25 mouse cellular contexts compared by ENCODE assay signal in the genomic region with DNA sequence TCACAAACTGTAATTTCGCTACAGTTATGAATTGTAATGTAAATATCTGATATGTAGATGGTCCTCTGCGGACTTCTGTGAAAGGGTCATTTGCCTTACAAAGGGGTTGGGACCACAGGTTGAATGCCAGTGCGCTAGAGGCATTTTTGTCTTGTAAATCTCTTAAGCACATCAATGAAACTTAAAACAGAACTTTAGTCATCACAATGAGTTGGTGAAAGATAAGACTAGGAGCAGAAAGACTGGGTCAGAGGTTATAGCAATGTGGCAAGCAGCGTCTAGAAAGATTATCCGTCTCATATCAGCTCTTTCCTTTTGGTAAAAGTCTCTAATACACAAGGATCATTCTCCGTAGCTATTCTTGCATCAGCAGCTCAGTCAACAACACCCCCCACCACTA. TPM values are rescaled to one million over a fixed set of nuclear protein-coding genes. Genes with fewer than 3 reads are reported as not detected.
DNase-seq lines count a peak whose midpoint lies in the region; ATAC-seq and TF ChIP-seq lines count a peak whose summit lies in the region.
"Had no signal": no experiment of that assay in that cellular context is flagged by ENCODE, and none has a peak within 500 bp of the region (broad histone marks: within the 10 kb centered on the region; RNA-seq: fewer than 3 reads in every experiment).

No protein-coding gene starts in this region.

- intact Hi-C loops in gastrocnemius, adult 2 months (cut with DNase I) = no loop called here

- WGBS in liver, embryonic 13.5 days (ENCODE audit: insufficient replicate concordance) = 33% methylated on average over 6 of the region's 6 CpGs

- no peaks in the 10 kb centered on the region for H3K9me3 ChIP-seq in MEL (replicated peaks; ENCODE audit: insufficient read depth, low read length)
- no peaks in the 10 kb centered on the region for H3K9me3 ChIP-seq in liver, embryonic 13.5 days (replicated peaks)
- H3K9me3 ChIP-seq: embryonic facial prominence, embryonic 10.5 days; forebrain, embryonic 15.5 days; G1E; hindbrain, embryonic 12.5 days; limb, embryonic 12.5 days; stomach, embryonic 15.5 days had no signal

- DNase-seq in gastrocnemius, adult 2 months = no peak
- no peak for DNase-seq in gastrocnemius, adult 18-20 months (ENCODE audit: low spot score)
- DNase-seq in MEL (ENCODE audit: low read depth, low spot score) = peak; percentile 36
- DNase-seq in liver, embryonic 13.5 days = no peak
- no peak for DNase-seq in kidney, adult 9 months
- no peak for DNase-seq in kidney, postnatal 25 days
- DNase-seq: adrenal gland, postnatal 14 days; cerebellum, adult 11 months; cerebellum, adult 9-11 months; gastrocnemius, postnatal 25 days; heart, adult 18-20 months; kidney, adult 11 months; lung, embryonic 14.5 days; lung, postnatal 36 days; thymus, postnatal 36 days had no signal

- no peak overlapping the region for H3K4me3 ChIP-seq in gastrocnemius, adult 2 months
- no peak overlapping the region for H3K4me3 ChIP-seq in MEL (ENCODE audit: control insufficient read depth in 1 of 2, insufficient read depth in 1 of 2, low read depth in 2 of 2, low read length in 2 of 2)
- no peak overlapping the region for H3K4me3 ChIP-seq in liver, embryonic 13.5 days (replicated peaks)
- H3K4me3 ChIP-seq: embryonic facial prominence, embryonic 10.5 days; forebrain, embryonic 15.5 days; hindbrain, embryonic 12.5 days; layer of hippocampus, adult 2 months; limb, embryonic 12.5 days; stomach, embryonic 15.5 days had no signal

- no peaks in the 10 kb centered on the region for H3K79me2 ChIP-seq in MEL (ENCODE audit: control insufficient read depth, insufficient read depth, low read length, poor library complexity)

- H3K27ac ChIP-seq in gastrocnemius, adult 2 months = peak overlapping the region; percentile 86
- H3K27ac ChIP-seq in MEL (ENCODE audit: control insufficient read depth, low read depth, low read length) = no peak overlapping the region
- peak overlapping the region; percentile 37; the same call in 1 of the 2 replicates for H3K27ac ChIP-seq in liver, embryonic 13.5 days
- H3K27ac ChIP-seq: embryonic facial prominence, embryonic 10.5 days; forebrain, embryonic 15.5 days; hindbrain, embryonic 12.5 days; kidney, postnatal 0 days; limb, embryonic 12.5 days had no signal

- no peak overlapping the region for H3K4me2 ChIP-seq in liver, embryonic 13.5 days
- H3K4me2 ChIP-seq: forebrain, embryonic 15.5 days; hindbrain, embryonic 12.5 days; limb, embryonic 12.5 days; lung, embryonic 14.5 days; stomach, embryonic 15.5 days had no signal

- peaks cover 0 to 8% of the 10 kb centered on the region in 2 experiments; a peak in 2 of 4 replicates for H3K36me3 ChIP-seq in MEL (ENCODE audit: control insufficient read depth in 1 of 2, insufficient read depth in 2 of 2, low read length in 2 of 2)
- H3K36me3 ChIP-seq in liver, embryonic 13.5 days = no peaks in the 10 kb centered on the region
- H3K36me3 ChIP-seq: embryonic facial prominence, embryonic 10.5 days; forebrain, embryonic 15.5 days; G1E; hindbrain, embryonic 12.5 days; limb, embryonic 12.5 days; stomach, embryonic 15.5 days had no signal

- no peak overlapping the region for H3K9ac ChIP-seq in MEL (ENCODE audit: control insufficient read depth, low read depth, low read length, poor library complexity, severe bottlenecking)
- no peak overlapping the region for H3K9ac ChIP-seq in liver, embryonic 13.5 days
- H3K9ac ChIP-seq: forebrain, embryonic 15.5 days; hindbrain, embryonic 12.5 days; limb, embryonic 12.5 days; lung, embryonic 14.5 days; stomach, embryonic 15.5 days had no signal

- ATAC-seq in liver, embryonic 13.5 days (ENCODE audit: low read depth) = peak; percentile 59
- ATAC-seq in megakaryocyte-erythroid progenitor cell, adult 5-6 weeks (replicated peaks; ENCODE audit: low FRiP score, low TSS enrichment, poor library complexity, severe bottlenecking) = peak; percentile 90
- ATAC-seq: forebrain, embryonic 15.5 days; midbrain, embryonic 16.5 days had no signal

- peaks cover 3 to 15% of the 10 kb centered on the region in 2 experiments for H3K4me1 ChIP-seq in MEL (ENCODE audit: control insufficient read depth in 1 of 2, insufficient read depth in 2 of 2, low read length in 2 of 2)
- peaks cover 70% of the 10 kb centered on the region for H3K4me1 ChIP-seq in liver, embryonic 13.5 days (replicated peaks)

- no peak for TF ChIP-seq CTCF in gastrocnemius, adult 2 months (IDR thresholded peaks at IDR 0.05)
- no peak for TF ChIP-seq CTCF in MEL (IDR thresholded peaks at IDR 0.05 in 2 of 3, conservative IDR thresholded peaks at IDR 0.05 in 1 of 3; ENCODE audit: control insufficient read depth in 1 of 3, insufficient read depth in 1 of 3, low read depth in 2 of 3, low read length in 3 of 3, poor library complexity in 1 of 3, severe bottlenecking in 1 of 3)

- no peak; a peak in 1 of 4 replicates for TF ChIP-seq EP300 in MEL (IDR thresholded peaks at IDR 0.05; ENCODE audit: low read depth in 1 of 2, low read length in 2 of 2)

- H3K27me3 ChIP-seq in MEL (ENCODE audit: control insufficient read depth in 1 of 2, insufficient read depth in 2 of 2, low read length in 2 of 2) = no peaks in the 10 kb centered on the region
- H3K27me3 ChIP-seq in liver, embryonic 13.5 days = peaks cover 10% of the 10 kb centered on the region
- H3K27me3 ChIP-seq: forebrain, embryonic 15.5 days; hindbrain, embryonic 12.5 days; limb, embryonic 12.5 days; stomach, embryonic 15.5 days had no signal

- TF ChIP-seq POLR2A in MEL (IDR thresholded peaks at IDR 0.05; ENCODE audit: control insufficient read depth in 1 of 2, insufficient read depth in 1 of 2, low read depth in 1 of 2, low read length in 2 of 2, poor library complexity in 1 of 2) = no peak

- no peak for TF ChIP-seq RAD21 in MEL (IDR thresholded peaks at IDR 0.05; ENCODE audit: low read depth, low read length)

TF ChIP-seq in MEL, 35 proteins besides CTCF, POLR2A, EP300 and RAD21:
- peak; percentile 45 for TF ChIP-seq GATA1 (IDR thresholded peaks at IDR 0.05; ENCODE audit: low read depth, low read length)
- no peak for TF ChIP-seq MAFK (IDR thresholded peaks at IDR 0.05; ENCODE audit: borderline replicate concordance, low read depth, low read length)

RNA-seq across cellular contexts. Expression of gene Eed, which starts 44.2 kb away (rescaled TPM):
- 10 to 100 TPM; 37.9 to 39.3 TPM for total RNA-seq in gastrocnemius, adult 2 months (2021)
- total RNA-seq in gastrocnemius, adult 18-20 months (2021) = 10 to 100 TPM; 32.5 to 40.9 TPM
- total RNA-seq in MEL (2012; rRNA removed) = 94.3 and 98.1 TPM in 2 replicates
- polyA plus RNA-seq in MEL (2012; ENCODE audit: insufficient read depth in 1 of 2, insufficient read length in 2 of 2, low read depth in 1 of 2, low replicate concordance in 2 of 2, missing spikeins in 1 of 2) = 100 to 1,000 TPM; 166 to 668 TPM
- 45.1 and 50.3 TPM in 2 replicates for polyA plus RNA-seq in liver, embryonic 13.5 days (2015; fragmentation: Nextera tagmentation; extraction: Ambion mirVana)
- 97.7 and 117 TPM in 2 replicates for total RNA-seq in megakaryocyte-erythroid progenitor cell, adult 5-6 weeks (2014; fragmentation: Nextera tagmentation)
- 131 and 152 TPM in 2 replicates for total RNA-seq in megakaryocyte-erythroid progenitor cell, adult 5-6 weeks (2017)
